Mouse (Mus musculus) brain, embryonic 14.5 days (tissue): ENCODE measurements around the gene Zzef1.

Experiments used
- CTCF ChIP-seq: fragments of 200-500 bp; IDR thresholded peaks from 2 replicates; pipeline ENCODE4 v1.5.1; 2012; ENCODE audit warnings: inconsistent platforms, mild to moderate bottlenecking, moderate library complexity, borderline replicate concordance; ENCODE audit not compliant: insufficient read depth, insufficient read length; ENCODE audit errors: extremely low read depth
- POLR2A ChIP-seq: fragments of 200-500 bp; IDR thresholded peaks from 2 replicates; pipeline ENCODE4 v1.6.1; 2012; ENCODE audit warnings: mild to moderate bottlenecking, inconsistent platforms, borderline replicate concordance; ENCODE audit not compliant: poor library complexity, insufficient read depth, insufficient read length, severe bottlenecking; ENCODE audit errors: extremely low read depth

GRCm38 (mm10) chr11:72847831-72848628 is 52.0 kb downstream of the Zzef1 start:
- no peak for TF ChIP-seq POLR2A
- TF ChIP-seq CTCF: no peak
